Mouse (Mus musculus): Measurements from ENCODE around the gene Erp44.

Gene Erp44

GRCm38 (mm10) chr4:48279498-48280134 is at the start of gene Erp44, which contains the start of gene Invs:
TSS of gene Erp44 (minus strand) at chr4:48279558.
TSS of gene Invs (plus strand) at chr4:48279760.
- DNase-seq (ENCODE audit: low read depth, low spot score): peak; percentile 99

DNA sequence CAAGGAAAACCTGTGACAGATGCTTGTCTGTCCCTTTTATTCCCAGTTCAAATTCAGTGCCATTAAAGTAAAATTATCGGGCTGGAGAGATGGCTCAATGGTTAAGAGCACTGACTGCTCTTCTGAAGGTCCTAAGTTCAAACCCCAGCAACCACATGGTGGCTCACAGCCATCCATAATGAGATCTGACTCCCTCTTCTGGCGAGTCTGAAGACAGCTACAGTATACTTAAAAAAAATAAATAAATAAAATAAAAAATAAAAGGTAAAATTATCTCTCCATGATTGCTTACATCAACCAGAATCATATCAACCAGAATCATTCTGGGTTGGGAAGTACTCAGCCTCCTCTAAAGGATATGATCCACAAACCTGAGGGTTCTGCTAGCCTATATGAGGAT is 48.7 kb upstream of the Erp44 start:
- DNase-seq (ENCODE audit: low read depth, low spot score): no peak

DNA sequence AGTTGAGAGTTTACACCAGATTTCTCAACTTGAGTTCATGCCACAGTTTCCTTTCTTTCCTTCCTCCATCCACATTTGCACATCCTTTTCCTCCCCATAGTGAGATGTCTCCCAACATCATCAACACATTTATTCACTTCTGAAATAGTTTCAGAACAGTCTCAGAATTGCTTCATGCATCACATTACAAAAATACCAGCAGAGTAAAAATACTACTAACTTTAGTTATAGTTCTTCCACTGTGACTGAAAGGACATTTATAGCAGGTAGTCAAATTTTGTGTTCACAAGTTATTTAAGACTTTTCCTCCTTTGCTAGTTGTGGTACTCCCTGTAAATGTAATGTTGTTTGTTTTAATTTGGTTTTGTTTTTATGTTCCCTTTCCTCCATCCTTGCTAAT is 47.8 kb upstream of the Erp44 start:
- no peak for DNase-seq (ENCODE audit: low read depth, low spot score)

- no peak for DNase-seq (ENCODE audit: low read depth, low spot score)
Observed at GRCm38 (mm10) chr4:48322095-48322494, 42.7 kb upstream of the Erp44 start.

DNA sequence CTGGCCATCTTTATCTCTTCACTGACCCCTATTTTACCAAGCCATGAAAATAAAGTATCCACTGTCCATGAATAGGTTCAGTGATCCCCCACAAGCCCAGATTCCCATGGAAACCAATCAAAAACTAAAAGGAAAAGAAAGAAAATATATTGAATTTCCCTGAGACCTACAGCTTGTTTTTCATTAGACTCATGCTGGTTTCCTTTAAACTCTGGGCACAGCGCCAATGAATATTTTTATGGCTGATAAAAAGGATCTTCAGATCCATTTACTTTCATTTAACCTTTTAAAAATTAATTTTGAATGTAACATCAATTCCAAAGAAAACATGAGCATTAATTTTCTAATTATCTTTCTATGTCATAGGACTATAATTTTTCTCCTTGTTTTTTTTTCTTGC is 41.9 kb upstream of the Erp44 start:
- DNase-seq (ENCODE audit: low read depth, low spot score): no peak

GRCm38 (mm10) chr4:48316036-48316435 is 36.7 kb upstream of the Erp44 start:
- no peak for DNase-seq (ENCODE audit: low read depth, low spot score)

DNA sequence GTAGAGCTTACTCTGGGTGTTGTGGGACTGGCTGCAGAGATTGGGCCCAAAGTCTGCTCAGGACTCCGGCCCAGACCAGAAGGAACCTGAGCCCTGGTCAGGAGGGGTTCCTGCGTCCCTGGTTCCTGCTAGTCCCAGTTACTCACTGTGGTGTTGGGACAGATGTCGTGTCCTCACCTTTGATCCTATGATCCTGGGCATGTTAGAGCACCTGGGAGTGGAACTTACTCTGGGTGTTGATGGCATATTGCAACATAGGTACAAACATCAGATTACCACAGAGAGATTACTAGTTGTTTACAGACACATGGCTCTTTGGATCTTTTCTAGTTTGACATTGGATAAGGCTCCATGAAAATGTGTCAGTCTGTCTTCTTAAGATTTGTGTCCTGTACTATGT is 35.5 kb upstream of the Erp44 start:
- no peak for DNase-seq (ENCODE audit: low read depth, low spot score)

DNA sequence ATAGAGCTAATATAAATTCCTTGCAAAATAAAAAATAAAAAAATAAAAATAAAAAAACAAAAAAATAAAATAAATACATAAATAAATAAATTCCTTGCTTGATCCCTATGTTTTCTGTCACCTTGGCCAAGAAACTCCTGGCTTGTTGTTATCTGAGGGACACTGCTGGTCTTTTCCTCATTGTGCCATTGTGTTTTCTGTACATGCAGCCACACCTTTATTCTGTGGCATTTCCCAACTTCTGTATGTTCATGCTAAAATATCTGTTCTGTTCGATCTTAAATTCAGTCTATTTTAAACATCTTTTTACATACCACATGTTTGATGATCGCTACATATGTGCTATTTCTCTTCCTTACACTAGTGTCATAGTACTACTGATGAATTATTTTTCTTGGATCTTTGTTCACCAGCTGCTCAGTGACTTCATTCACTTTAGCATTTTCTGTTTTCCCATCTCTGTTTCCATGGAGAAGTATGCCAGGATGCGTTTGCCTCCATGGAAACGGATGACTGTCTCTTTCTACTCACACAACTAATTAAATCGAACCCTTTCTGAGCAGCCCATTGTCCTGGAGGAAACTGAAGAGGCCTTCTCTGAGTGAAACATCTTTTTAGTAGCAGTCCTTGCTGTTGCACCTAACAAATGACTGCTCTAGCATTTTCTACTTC is 7.9 kb upstream of the Erp44 start:
- DNase-seq (ENCODE audit: low read depth, low spot score): peak; percentile 3

DNA sequence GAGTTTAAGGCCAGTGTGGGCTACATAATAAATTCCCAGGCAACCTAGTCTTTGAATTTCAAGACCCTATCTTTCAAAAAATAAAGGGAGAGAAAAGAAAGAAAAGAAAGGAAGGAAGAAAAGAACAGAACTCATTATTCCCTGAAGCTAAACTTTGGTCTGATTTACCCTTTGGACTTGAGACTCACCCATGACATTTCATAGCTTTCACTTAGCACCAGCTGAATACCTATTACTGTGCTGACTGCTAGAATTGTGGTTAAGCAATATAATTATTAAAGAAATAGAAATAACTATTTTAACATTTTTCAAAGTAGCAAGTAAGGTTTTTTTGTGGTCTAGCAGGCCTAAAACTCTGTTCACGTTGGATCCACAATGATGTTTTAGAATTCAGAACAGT is 1.8 kb upstream of the Erp44 start:
- no peak for DNase-seq (ENCODE audit: low read depth, low spot score)

GRCm38 (mm10) chr4:48278757-48279497 is 431 bp downstream of the Erp44 start:
- DNase-seq (ENCODE audit: low read depth, low spot score): peak; percentile 79

- DNase-seq (ENCODE audit: low read depth, low spot score): no peak
Observed at GRCm38 (mm10) chr4:48277011-48277410, 2.3 kb downstream of the Erp44 start.

DNA sequence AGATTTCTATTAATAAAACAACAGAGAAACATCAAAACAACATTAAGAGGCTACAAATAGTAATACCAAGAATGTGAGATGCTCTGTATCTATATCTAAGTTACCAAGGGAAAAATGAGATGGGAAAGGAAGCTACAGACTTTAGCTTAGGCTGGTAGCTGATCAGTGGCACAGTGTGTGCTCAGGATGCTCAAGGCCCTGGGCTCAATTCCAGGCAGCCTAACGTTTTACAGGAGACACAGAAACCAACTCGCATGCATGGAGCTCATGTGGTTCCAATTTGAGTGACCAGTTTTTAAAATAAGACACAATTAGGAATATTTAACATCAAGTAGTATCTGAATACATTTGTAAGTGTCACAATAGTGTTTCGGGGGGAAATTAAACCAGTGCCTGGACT is 3.6 kb downstream of the Erp44 start:
- no peak for DNase-seq (ENCODE audit: low read depth, low spot score)

- DNase-seq (ENCODE audit: low read depth, low spot score): no peak
Observed at GRCm38 (mm10) chr4:48273119-48273829, 6.1 kb downstream of the Erp44 start.

DNA sequence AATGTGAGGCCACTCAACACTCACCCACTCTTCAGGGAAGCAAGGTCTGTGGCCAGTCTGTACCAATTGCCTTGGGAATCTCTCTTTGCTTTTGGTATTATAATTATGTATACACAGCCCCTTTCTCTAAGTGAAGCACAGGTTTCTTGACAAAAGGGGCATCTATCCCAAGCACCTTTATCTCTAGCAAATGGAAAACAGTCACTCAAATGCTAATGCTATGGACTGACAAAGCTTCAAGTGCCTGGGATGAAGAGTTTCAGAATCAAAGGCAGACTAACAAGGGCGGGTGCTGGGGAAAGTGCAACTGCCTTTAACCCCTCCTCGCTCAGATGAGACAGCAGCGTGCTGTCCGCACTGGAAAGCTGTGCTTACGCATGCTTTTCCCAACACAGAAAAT is 7.5 kb downstream of the Erp44 start:
- DNase-seq (ENCODE audit: low read depth, low spot score): peak; percentile 78

DNA sequence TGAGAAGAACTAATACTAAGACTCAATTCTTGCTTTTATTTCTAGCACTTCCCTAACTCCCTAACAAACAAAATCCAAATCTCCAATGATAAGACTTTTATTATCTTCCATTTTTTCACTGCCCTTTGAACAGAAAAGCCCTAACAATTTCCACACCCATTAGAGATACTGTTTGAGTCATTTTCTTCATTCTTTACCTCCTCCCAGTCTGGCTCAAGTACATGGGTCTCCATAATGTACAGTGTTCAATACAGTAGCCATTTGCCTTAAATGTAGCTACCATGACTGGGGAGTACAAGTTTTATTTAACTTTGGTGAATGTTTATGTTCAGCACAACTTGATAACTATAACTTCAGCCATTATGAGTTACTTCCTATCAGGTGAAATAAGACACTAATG is 8.8 kb downstream of the Erp44 start:
- no peak for DNase-seq (ENCODE audit: low read depth, low spot score)

DNA sequence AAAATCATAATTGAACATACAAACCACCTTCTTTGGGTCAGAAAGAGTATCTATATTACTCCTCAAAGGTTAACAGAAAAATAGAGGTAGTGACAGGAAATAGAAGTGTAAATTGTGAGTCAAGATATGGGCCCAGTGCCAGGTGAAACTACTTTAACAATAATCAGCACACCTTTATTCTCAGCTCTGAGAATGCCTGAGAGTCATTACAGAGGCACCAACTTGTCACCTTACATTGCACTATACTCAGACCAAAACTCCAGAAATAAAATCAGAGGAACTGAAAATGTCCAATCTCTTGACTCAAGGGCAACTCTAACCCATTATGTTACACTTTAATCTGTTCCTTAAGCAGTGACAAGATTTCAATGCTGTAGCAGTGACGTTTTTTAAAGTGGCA is 11.2 kb downstream of the Erp44 start:
- DNase-seq (ENCODE audit: low read depth, low spot score): no peak

GRCm38 (mm10) chr4:48267683-48268082 is 11.7 kb downstream of the Erp44 start:
- no peak for DNase-seq (ENCODE audit: low read depth, low spot score)

DNA sequence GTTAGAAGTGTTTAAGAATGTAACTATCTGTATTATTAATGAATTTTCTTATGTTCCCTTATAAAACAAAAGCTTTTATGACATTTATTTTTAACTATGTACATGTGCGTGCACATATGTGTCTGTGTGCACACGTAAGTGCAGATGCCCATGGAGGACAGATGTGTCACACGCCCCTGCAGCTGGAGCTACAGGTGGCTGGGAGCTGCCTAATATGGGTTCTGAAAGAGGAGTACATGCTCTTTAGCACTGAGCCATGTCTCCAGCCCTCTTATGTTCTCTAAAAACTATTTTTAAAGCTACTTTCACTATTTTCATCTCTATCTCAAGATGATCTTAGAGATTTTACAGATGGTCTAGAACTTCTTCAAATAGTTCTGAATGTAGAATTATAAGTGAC is 21.3 kb downstream of the Erp44 start:
- no peak for DNase-seq (ENCODE audit: low read depth, low spot score)

- DNase-seq (ENCODE audit: low read depth, low spot score): no peak
Observed at GRCm38 (mm10) chr4:48253266-48253665, 26.1 kb downstream of the Erp44 start.

GRCm38 (mm10) chr4:48244280-48244679 is 35.1 kb downstream of the Erp44 start:
- DNase-seq (ENCODE audit: low read depth, low spot score): no peak

GRCm38 (mm10) chr4:48243737-48244136 is 35.6 kb downstream of the Erp44 start:
- no peak for DNase-seq (ENCODE audit: low read depth, low spot score)

DNA sequence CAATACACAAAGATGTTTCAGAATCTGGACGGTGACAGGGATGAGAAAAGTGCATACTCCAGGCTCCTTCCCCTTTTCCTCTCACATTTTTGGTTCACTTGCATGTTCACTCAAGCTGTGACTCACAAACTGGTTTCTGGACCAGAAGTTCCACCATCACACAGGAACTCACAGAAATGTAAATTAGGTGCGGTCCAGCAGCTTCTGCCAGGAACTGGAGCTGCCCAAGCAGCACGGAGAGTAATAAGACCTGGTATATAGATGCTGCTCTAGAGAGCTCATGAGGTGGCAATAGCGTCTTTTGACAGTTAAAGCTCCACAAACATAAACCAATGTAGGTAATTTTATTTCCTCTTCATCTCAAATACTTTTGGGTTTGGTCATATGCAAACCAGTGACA is 36.9 kb downstream of the Erp44 start:
- DNase-seq (ENCODE audit: low read depth, low spot score): no peak

Measured in R1 (cell line).